Mouse (Mus musculus) spleen, adult 2 months (tissue): Measurements from ENCODE around the gene Galnt6. TPM values are rescaled to one million over a fixed set of nuclear protein-coding genes. Genes with fewer than 3 reads are reported as not detected.

Source experiments
- DNase-seq, 2 experiments: peaks; one replicate each; pipeline versions ENCODE4 v3.0.0 to v3.0.0-alpha.2; 2012 to 2021; ENCODE audit warnings: low spot score in 2 of 2, low read depth in 1 of 2
- H3K27ac ChIP-seq: fragments of 200-500 bp; 2 replicates; pipeline ENCODE4 v1.5.1; 2012; ENCODE audit warnings: low read length, inconsistent platforms; ENCODE audit not compliant: insufficient read depth
- H3K27me3 ChIP-seq: fragments of 200-500 bp; 2 replicates; pipeline ENCODE4 v1.6.1; 2012; ENCODE audit warnings: mild to moderate bottlenecking, moderate library complexity, low read length, inconsistent platforms; ENCODE audit not compliant: control insufficient read depth, insufficient read depth
- H3K36me3 ChIP-seq: fragments of 200-500 bp; 2 replicates; pipeline ENCODE4 v1.6.1; 2012; ENCODE audit warnings: mild to moderate bottlenecking, low read length, inconsistent platforms; ENCODE audit not compliant: control insufficient read depth, insufficient read depth
- H3K4me1 ChIP-seq: fragments of 200-500 bp; 2 replicates; pipeline ENCODE4 v1.6.1; 2011; ENCODE audit warnings: inconsistent platforms; ENCODE audit not compliant: control insufficient read depth, insufficient read depth, insufficient read length
- H3K4me3 ChIP-seq: fragments of 200-500 bp; 2 replicates; pipeline ENCODE4 v1.5.1; 2011; ENCODE audit warnings: mild to moderate bottlenecking, inconsistent platforms; ENCODE audit not compliant: insufficient read depth, insufficient read length; ENCODE audit errors: extremely low read depth
- CTCF ChIP-seq: fragments of 200-500 bp; IDR thresholded peaks from 2 replicates; pipeline ENCODE4 v1.5.1; 2011; ENCODE audit warnings: mild to moderate bottlenecking, inconsistent platforms; ENCODE audit not compliant: insufficient read depth, insufficient read length, insufficient replicate concordance; ENCODE audit errors: extremely low read depth
- POLR2A ChIP-seq: fragments of 200-500 bp; IDR thresholded peaks from 2 replicates; pipeline ENCODE4 v1.6.1; 2011; ENCODE audit warnings: low read depth, low read length, inconsistent platforms
- WGBS: fragments of 180-500 bp; shearing (Covaris S2); methylation state at CpG from one replicate; pipeline ENCODE4 v1.1.7; 2018; 5-methylcytosine and 5-hydroxymethylcytosine counted together
- polyA plus RNA-seq: library from polyadenylated mRNA; depleted of rRNA; stranded (reverse); fragments of >200 nt; gene quantifications from 2 replicates; pipeline ENCODE4 v1.2.3, GENCODE M21; 2012

Galnt6 gene
- polyA plus RNA-seq, 1 experiment = 13.9 TPM

- no peak overlapping the region for H3K27ac ChIP-seq
Observed at GRCm38 (mm10) chr15:100731081-100731480, 1.9 kb upstream of the Galnt6 start.

GRCm38 (mm10) chr15:100728586-100728985 is 590 bp downstream of the Galnt6 start:
- peak overlapping the region; percentile 62 for H3K27ac ChIP-seq
- H3K36me3 ChIP-seq = no peaks in the 10 kb centered on the region
- peak overlapping the region; percentile 75 for H3K4me3 ChIP-seq
- no peaks in the 10 kb centered on the region for H3K27me3 ChIP-seq
- no peak for DNase-seq
- WGBS = 24% methylated on average over 9 of the region's 9 CpGs
- TF ChIP-seq CTCF (no peak), POLR2A (no peak)
- H3K4me1 ChIP-seq = peaks cover 16% of the 10 kb centered on the region

More at GRCm38 (mm10) chr15:100731081-100731480, 1.9 kb upstream of the Galnt6 start:
- 82% methylated on average over 9 of the region's 9 CpGs for WGBS
- Histone ChIP-seq H3K4me3 (no peak overlapping the region), H3K27me3 (no peaks in the 10 kb centered on the region), H3K36me3 (no peaks in the 10 kb centered on the region), H3K4me1 (peaks cover 20% of the 10 kb centered on the region)
- TF ChIP-seq CTCF (no peak), POLR2A (no peak)
- no peak for DNase-seq

- no peaks in the 10 kb centered on the region for H3K27me3 ChIP-seq
- H3K36me3 ChIP-seq = no peaks in the 10 kb centered on the region
- 63% methylated on average over 11 of the region's 11 CpGs for WGBS
- peak overlapping the region; percentile 75; the same call in 1 of the 2 replicates for H3K4me3 ChIP-seq
- TF ChIP-seq POLR2A (no peak), CTCF (no peak)
- DNase-seq = no peak
- peak overlapping the region; percentile 62; the same call in 1 of the 2 replicates for H3K27ac ChIP-seq
- H3K4me1 ChIP-seq = peaks cover 20% of the 10 kb centered on the region
Observed at GRCm38 (mm10) chr15:100727834-100728233, 1.3 kb downstream of the Galnt6 start.

DNA sequence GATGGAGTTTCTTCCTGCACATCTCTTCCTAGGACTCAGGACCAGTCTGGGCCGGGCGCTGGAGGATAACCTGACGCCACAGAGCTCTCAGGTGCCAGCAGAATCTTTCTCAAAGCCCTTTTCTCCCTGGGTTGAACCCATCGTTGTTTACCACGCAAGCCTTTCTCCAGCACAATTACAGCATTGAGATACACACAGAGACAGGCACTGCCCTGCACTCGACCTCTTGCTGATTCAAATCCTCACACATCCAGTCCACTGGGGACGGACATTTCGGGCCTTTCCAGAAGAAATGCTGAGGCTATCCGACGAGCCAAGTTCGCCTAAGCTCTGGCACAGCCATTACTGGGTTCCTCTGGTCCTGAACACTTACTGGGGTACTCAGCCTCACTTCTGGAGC is 2.5 kb downstream of the Galnt6 start:
- peaks cover 23% of the 10 kb centered on the region for H3K4me1 ChIP-seq
- no peaks in the 10 kb centered on the region for H3K27me3 ChIP-seq
- no peak overlapping the region for H3K27ac ChIP-seq
- H3K36me3 ChIP-seq = no peaks in the 10 kb centered on the region
- TF ChIP-seq POLR2A (no peak), CTCF (no peak)
- 89% methylated on average over 11 of the region's 11 CpGs for WGBS
- DNase-seq = no peak
- H3K4me3 ChIP-seq = no peak overlapping the region

GRCm38 (mm10) chr15:100723505-100723904 is 5.7 kb downstream of the Galnt6 start:
- H3K4me1 ChIP-seq = peaks cover 16% of the 10 kb centered on the region; the same call in 1 of the 2 replicates
- peak overlapping the region; percentile 25; the same call in 1 of the 2 replicates for H3K27ac ChIP-seq
- TF ChIP-seq POLR2A (no peak), CTCF (no peak)
- H3K36me3 ChIP-seq = no peaks in the 10 kb centered on the region
- WGBS = 33% methylated on average over 14 of the region's 14 CpGs
- no peak for DNase-seq
- H3K4me3 ChIP-seq = no peak overlapping the region
- no peaks in the 10 kb centered on the region for H3K27me3 ChIP-seq

DNA sequence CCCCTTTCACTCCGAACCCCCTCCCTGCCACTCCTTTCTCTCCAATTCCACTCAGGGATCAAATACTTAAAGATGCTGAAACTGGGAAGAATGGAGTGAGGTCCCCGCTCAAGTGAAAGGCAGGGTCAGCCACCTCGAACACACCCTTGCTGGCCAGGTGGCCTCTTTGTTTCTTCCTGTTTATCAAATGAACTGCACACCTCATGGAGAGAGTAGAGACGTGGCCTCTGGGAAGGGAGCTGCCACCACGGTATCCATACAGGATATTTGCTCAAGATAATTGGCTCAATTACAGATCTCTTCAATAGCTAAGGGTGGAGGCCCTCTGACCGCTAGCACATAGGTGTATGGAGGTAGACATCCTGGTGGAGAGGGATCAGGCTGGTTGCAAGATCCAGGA is 6.6 kb downstream of the Galnt6 start:
- TF ChIP-seq POLR2A = no peak
- no peak for TF ChIP-seq CTCF
- no peaks in the 10 kb centered on the region for H3K36me3 ChIP-seq
- DNase-seq = no peak
- no peak overlapping the region for H3K27ac ChIP-seq
- no peak overlapping the region for H3K4me3 ChIP-seq
- WGBS = 81% methylated on average over 6 of the region's 6 CpGs
- no peaks in the 10 kb centered on the region for H3K27me3 ChIP-seq
- H3K4me1 ChIP-seq = peaks cover 12% of the 10 kb centered on the region; the same call in 1 of the 2 replicates

DNA sequence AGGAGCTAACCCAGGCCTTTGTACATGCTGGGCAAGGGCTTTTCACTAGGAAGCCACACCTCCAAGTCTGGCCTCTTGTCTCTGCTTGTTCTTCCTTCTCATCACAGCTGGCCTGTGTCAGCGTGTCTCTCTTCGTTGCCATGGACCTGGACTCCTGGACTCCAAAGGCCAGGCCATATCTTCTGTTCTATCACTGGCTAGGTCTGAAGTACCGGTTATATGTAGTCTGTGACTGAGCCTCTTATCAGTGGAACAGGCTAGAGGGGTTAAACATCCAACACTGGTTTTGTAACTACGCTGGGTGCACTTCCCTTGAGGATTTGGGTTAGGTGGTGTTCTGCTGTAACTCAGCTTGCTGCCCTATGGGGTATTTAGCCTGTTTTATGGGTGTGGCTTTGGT is 7.2 kb downstream of the Galnt6 start:
- DNase-seq = no peak
- TF ChIP-seq CTCF = no peak
- H3K4me1 ChIP-seq = peaks cover 12% of the 10 kb centered on the region; the same call in 1 of the 2 replicates
- H3K27ac ChIP-seq = no peak overlapping the region
- no peaks in the 10 kb centered on the region for H3K27me3 ChIP-seq
- no peaks in the 10 kb centered on the region for H3K36me3 ChIP-seq
- no peak overlapping the region for H3K4me3 ChIP-seq
- WGBS = 54% methylated on average over 4 of the region's 4 CpGs
